Mouse (Mus musculus): ENCODE measurements around the gene Myom1. TPM values are rescaled to one million over a fixed set of nuclear protein-coding genes. Genes with fewer than 3 reads are reported as not detected.

The Myom1 gene
- total RNA-seq, 1 experiment from 2014 or later, result 1.8 TPM

- ATAC-seq (replicated peaks in 1 of 2; ENCODE audit: insufficient read depth in 1 of 2, low FRiP score in 2 of 2, low TSS enrichment in 1 of 2, low read depth in 1 of 2, poor library complexity in 2 of 2, severe bottlenecking in 2 of 2), result no peak
These were observed 167.2 kb downstream of the Myom1 start for GRCm38 (mm10) chr17:71169639-71170038.

- ATAC-seq (replicated peaks in 1 of 2; ENCODE audit: insufficient read depth in 1 of 2, low FRiP score in 2 of 2, low TSS enrichment in 1 of 2, low read depth in 1 of 2, poor library complexity in 2 of 2, severe bottlenecking in 2 of 2), result no peak
These were observed 168.7 kb downstream of the Myom1 start for GRCm38 (mm10) chr17:71171161-71171560.

Other genes starting within 250 kb of the Myom1 start
- 78.9 and 84.6 TPM in 2 replicates for gene Tgif1, start 149.1 kb upstream of the Myom1 start, total RNA-seq (2017)
- 130 and 159 TPM in 2 replicates for gene Myl12a, start 245 bp downstream of the Myom1 start, total RNA-seq (2017)
- gene Lpin2, start 179.9 kb downstream of the Myom1 start, total RNA-seq (2017), result 54.8 and 72.9 TPM in 2 replicates